Mouse (Mus musculus) C2C12 (cell line): Measurements from ENCODE around the gene Ass1.

ENCODE experiments used
- CTCF ChIP-seq: IDR thresholded peaks from one replicate; pipeline ENCODE4 v1.5.1; 2011; ENCODE audit not compliant: control insufficient read depth, insufficient read depth, insufficient read length
- MYOD1 ChIP-seq: IDR thresholded peaks from one replicate; pipeline ENCODE4 v1.6.1; 2011; ENCODE audit warnings: low read depth; ENCODE audit not compliant: control insufficient read depth, insufficient read length

- TF ChIP-seq CTCF, result peak; percentile 72
- no peak for TF ChIP-seq MYOD1
Observed at GRCm38 (mm10) chr2:31435567-31435966, 34.4 kb upstream of the Ass1 start.
